Mouse (Mus musculus): ENCODE measurements at regions not wholly inside any gene's neighbourhood (a gene's known extent, or its start where the extent isn't known, plus 50 kb on each side); places are given as distances from the start of the nearest gene placed in this dataset.

DNA sequence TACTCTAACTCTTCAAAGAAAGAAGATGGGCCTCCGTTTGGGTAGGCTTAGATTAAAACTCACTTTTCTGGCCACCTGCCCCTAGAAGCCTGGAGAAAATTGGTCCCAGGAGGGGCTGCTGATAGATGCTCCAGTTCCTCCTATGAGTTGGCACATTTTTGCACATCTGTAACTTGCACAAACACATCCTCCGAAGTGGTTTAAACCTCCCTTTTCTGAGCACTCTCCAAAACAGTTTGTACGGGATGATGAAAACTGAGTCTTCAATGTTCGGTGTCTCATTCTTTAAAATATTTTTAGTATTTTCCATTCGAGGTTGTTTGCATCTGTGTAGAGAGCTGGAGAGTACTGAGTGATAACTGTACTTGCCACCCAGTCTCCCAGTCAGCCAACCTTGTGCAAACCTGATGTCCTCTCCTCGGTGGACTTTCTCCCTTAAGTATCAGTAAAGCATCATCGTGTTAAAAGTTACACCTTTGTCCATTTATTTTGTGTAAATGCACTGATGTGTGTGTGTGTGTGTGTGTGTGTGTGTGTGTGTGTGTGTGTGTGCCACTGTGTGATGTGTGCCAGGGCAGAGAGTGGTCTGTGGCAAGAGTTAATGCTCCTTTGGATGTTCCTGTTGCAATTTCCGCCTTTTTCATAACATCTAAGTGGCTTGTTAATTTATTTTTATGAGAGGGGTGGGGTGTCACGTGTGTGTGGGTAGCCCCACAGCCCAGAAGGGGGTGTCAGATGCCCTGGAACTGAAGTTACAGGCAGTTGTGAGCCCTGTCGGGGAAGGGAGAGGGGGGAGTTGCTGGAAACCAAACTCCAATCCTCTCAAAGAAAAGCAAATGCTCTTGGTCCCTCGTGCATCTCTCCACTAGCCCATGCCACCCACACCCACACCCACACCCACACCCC lies 51.8 kb upstream of the Hnrnpa3 start:
- DNase-seq: no peak

DNA sequence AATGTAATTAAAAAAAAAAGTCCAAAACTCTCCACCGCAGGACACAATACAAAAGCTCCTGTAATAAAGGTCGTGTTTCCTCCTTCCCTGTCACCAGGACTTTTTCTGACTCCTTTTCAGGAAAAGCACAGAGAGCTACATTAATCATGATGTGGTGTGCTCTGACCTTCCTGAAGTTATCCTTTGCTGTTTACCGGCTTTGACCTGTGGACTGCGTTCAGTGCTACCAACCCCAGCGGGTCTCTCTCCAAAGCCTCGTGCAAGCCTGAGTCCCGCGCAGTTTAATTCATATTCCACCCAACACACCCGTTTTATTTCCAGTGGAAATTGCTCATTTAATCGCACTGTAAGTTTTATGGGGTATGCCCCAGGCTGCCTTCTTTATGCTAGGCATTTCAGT lies 51.1 kb upstream of the Hnrnpa3 start:
- no peak for DNase-seq

DNA sequence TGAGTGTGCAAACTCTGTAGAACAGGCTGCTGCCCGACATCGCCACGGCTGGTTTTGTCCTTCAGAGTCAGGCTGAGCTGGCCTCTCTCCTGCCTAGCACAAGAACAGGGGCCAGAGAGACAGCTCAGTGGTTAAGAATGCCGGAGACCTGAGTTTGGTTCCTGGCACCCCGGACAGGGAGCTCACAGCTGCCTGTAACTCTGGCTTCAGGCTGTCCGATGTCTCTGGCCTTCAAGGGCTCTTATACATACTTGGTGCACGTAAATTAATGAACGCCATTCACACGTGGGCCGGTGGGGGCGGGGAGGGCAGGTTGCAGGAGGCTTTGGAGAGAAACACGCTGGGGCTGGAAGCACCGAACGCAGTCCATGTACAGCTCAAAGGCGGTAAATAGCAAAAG lies 50.6 kb upstream of the Hnrnpa3 start:
- no peak for DNase-seq

DNA sequence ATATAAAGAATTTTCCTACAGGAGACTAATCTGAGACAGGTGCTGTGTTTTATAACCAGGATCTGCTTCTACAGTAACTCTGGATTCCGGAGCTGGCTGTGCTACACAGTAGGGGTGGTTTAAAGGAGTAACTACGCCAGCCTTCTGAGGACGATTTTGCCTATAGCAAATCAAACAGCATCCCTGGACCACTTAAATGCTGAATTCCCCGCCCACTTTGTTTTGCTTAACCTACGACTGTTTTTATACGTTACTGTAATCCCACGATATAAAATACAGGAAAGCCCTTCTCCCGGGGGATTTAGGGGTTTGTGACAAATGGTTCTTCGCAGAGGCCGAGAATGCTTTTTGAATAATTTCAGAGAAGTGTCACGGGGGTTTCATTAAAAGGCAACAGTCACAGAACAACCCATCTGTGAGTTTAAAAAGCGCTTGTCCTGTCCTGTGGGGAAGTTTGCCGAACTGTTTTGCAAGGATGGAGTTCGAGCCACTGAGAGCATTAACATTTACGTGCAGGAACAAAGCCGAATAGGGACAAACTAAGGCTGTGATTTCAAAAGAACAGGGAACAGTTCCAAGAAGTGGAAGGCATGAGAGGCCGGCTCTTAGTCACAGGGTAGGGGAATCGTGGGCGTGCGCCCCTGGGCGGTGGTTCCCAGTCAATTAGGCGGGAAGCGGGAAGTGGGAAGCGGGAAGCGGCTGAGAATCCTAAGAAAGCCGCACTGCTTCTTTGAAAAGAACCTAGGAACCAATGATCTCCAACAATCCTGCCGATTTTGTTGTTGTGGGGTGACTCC lies 49.7 kb upstream of the Hnrnpa3 start:
- no peak for DNase-seq

All from right cerebral cortex, postnatal 14 days (tissue).